Mouse (Mus musculus) small intestine, adult 2 months (tissue): ENCODE data around the gene Ptprm. TPM values are rescaled to one million over a fixed set of nuclear protein-coding genes. Genes with fewer than 3 reads are reported as not detected.

ENCODE experiments used
- H3K27ac ChIP-seq: fragments of 200-500 bp; 2 replicates; pipeline ENCODE4 v1.5.1; 2012; ENCODE audit warnings: low read depth, low read length, control low read depth, inconsistent platforms; ENCODE audit not compliant: insufficient read depth
- H3K27me3 ChIP-seq: fragments of 200-500 bp; 2 replicates; pipeline ENCODE4 v1.6.1; 2012; ENCODE audit warnings: mild to moderate bottlenecking, moderate library complexity, low read length, inconsistent platforms; ENCODE audit not compliant: control insufficient read depth, insufficient read depth
- H3K36me3 ChIP-seq: fragments of 200-500 bp; 2 replicates; pipeline ENCODE4 v1.6.1; 2012; ENCODE audit warnings: mild to moderate bottlenecking, low read length, control low read depth, inconsistent platforms; ENCODE audit not compliant: control insufficient read depth, insufficient read depth
- H3K4me1 ChIP-seq: fragments of 200-500 bp; 2 replicates; pipeline ENCODE4 v1.6.1; 2012; ENCODE audit warnings: low read length, inconsistent platforms, mixed read lengths; ENCODE audit not compliant: control insufficient read depth, insufficient read depth, insufficient read length
- H3K4me3 ChIP-seq: fragments of 200-500 bp; 2 replicates; pipeline ENCODE4 v1.5.1; 2012; ENCODE audit warnings: low read depth, mild to moderate bottlenecking, control low read depth, inconsistent platforms, low read length, moderate library complexity
- CTCF ChIP-seq: fragments of 200-500 bp; IDR thresholded peaks from 2 replicates; pipeline ENCODE4 v1.5.1; 2012; ENCODE audit warnings: low read depth, mild to moderate bottlenecking, control low read depth, inconsistent platforms, low read length, moderate library complexity, mixed read lengths; ENCODE audit not compliant: insufficient replicate concordance, insufficient read length; ENCODE audit errors: extremely low read depth
- POLR2A ChIP-seq: fragments of 200-500 bp; IDR thresholded peaks from 2 replicates; pipeline ENCODE4 v1.6.1; 2012; ENCODE audit warnings: low read depth, mild to moderate bottlenecking, control low read depth, inconsistent platforms, low read length, moderate library complexity
- WGBS: fragments of 180-500 bp; shearing (Covaris S2); methylation state at CpG from one replicate; pipeline ENCODE4 v1.1.7; 2018; 5-methylcytosine and 5-hydroxymethylcytosine counted together
- polyA plus RNA-seq: library from polyadenylated mRNA; depleted of rRNA; stranded (reverse); fragments of >200 nt; gene quantifications from 2 replicates; pipeline ENCODE4 v1.2.3, GENCODE M21; 2012

Ptprm gene
- polyA plus RNA-seq, 1 experiment, result 3.8 TPM

DNA sequence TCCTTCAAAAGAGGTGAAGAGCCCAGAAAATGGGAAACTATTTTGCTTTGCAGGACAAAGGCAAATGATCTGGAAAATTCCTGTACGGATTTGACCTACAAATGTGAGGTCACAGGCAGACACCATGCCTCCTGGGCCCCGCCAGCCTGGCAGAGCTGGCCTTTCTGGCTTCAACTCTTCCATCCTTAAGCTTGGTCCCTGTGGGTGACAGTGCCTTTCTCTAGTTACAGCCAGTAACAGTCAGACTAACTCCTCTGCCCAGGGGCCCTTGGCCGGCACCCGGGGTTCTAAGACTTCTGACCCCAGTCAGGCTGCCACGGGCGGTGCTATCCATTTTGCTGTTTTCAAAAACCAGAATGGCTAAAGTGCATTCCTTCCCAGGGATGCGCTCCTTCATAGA lies 217.4 kb downstream of the Ptprm start:
- Histone ChIP-seq H3K27ac (no peak overlapping the region), H3K27me3 (no peaks in the 10 kb centered on the region), H3K4me1 (no peaks in the 10 kb centered on the region), H3K36me3 (no peaks in the 10 kb centered on the region), H3K4me3 (no peak overlapping the region)
- no peak for TF ChIP-seq POLR2A
- TF ChIP-seq CTCF, result no peak
- WGBS, result 87% methylated on average over 7 of the region's 7 CpGs

DNA sequence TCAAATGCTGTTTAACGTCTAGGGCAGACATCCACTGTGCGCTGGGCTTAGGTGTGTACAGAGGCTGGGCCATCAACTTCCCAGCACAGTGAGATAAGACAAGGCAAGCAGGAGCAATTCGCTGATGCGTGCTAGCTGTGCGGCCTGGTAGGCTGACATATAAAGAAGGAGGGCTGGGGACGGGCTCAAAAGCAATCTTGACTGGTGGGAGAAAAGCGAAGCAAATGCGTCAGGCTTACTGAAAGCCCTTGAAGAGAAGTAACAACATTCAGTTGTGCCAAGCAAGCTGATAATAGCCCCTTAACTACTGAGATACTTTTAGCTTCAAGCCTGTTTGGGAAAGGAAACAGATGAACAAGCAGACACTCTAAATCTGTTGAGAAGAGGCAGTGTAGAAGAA lies 217.8 kb downstream of the Ptprm start:
- TF ChIP-seq CTCF, result no peak
- no peak for TF ChIP-seq POLR2A
- Histone ChIP-seq H3K36me3 (no peaks in the 10 kb centered on the region), H3K4me1 (no peaks in the 10 kb centered on the region), H3K27ac (no peak overlapping the region), H3K4me3 (no peak overlapping the region), H3K27me3 (no peaks in the 10 kb centered on the region)
- WGBS, result 49% methylated on average over 8 of the region's 8 CpGs

DNA sequence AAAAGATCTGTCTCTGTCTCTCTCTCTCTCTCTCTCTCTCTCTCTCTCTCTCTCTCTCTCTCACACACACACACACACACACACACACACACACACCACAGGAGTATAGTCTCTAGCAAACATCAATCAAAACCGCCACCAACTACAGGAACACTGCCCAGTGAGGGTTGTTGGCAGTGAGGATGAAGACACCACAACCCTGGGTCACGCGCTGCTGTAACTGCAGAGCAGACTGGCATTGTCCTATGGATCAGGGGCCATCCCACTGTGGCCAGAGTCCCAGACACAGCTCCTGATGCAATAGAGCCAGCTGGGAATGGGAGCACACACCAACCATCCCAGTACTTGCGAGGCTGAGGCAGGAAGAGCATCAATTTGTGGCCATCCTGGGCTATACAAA lies 220.0 kb downstream of the Ptprm start:
- H3K4me1 ChIP-seq, result no peaks in the 10 kb centered on the region
- H3K36me3 ChIP-seq, result no peaks in the 10 kb centered on the region
- WGBS, result 91% methylated on average over 4 of the region's 4 CpGs
- H3K4me3 ChIP-seq, result no peak overlapping the region
- H3K27ac ChIP-seq, result no peak overlapping the region
- no peaks in the 10 kb centered on the region for H3K27me3 ChIP-seq
- no peak for TF ChIP-seq POLR2A
- no peak for TF ChIP-seq CTCF

DNA sequence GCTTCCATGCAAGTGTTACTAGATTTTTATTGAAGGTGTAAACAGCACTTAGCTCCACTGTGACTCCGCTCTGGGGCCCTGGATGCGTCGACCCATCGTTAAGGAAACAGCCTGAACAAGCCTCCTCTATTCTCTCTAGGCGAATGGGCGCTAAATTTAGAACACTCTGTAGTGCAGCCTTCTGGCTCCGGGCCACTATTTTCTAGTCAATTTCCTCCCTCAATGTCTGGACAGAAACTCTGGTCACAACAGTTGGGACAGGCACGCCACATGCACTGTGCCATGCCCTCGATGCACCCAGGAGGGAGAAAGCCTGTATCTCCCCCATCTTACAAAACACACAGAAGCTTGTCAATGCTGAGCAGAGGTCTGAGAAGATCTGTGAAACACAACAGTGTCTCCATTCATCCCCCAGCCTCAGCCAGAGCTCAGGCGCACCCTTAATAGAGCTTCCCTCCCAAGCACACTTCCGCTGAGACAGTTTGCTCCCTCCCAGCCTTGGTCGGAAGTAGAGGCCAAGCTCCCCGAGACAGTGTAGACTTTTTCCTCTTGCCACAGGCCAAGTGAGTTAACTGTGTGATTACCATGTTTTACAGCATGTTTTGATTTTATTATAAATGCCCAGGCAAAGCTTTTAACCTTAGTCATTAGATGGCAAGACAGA lies 220.7 kb downstream of the Ptprm start:
- no peak for TF ChIP-seq POLR2A
- TF ChIP-seq CTCF, result no peak
- Histone ChIP-seq H3K36me3 (no peaks in the 10 kb centered on the region), H3K4me1 (no peaks in the 10 kb centered on the region), H3K27me3 (no peaks in the 10 kb centered on the region), H3K27ac (no peak overlapping the region), H3K4me3 (no peak overlapping the region)
- WGBS, result 40% methylated on average over 13 of the region's 13 CpGs

DNA sequence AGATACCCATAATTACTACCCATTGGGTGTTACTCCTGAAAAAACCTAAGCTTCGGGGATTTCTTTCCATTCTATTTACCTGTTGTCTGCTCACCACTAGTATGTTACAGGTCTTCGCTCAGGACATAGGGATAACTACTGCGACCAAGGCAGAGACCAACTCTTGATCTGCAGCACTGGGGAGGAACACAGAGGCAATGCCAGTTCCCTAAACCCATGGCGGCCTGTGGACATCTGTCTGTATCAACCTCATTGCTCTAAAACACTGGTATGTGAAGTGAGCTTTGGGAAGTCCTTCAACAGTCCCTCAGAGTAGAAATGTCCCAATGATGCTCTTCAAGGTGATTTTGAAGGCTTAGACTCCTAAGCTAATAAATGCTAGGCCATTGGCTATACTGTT lies 221.2 kb downstream of the Ptprm start:
- H3K27me3 ChIP-seq, result no peaks in the 10 kb centered on the region
- 95% methylated on average over 4 of the region's 4 CpGs for WGBS
- no peak for TF ChIP-seq CTCF
- TF ChIP-seq POLR2A, result no peak
- no peaks in the 10 kb centered on the region for H3K4me1 ChIP-seq
- H3K4me3 ChIP-seq, result no peak overlapping the region
- H3K27ac ChIP-seq, result no peak overlapping the region
- no peaks in the 10 kb centered on the region for H3K36me3 ChIP-seq

DNA sequence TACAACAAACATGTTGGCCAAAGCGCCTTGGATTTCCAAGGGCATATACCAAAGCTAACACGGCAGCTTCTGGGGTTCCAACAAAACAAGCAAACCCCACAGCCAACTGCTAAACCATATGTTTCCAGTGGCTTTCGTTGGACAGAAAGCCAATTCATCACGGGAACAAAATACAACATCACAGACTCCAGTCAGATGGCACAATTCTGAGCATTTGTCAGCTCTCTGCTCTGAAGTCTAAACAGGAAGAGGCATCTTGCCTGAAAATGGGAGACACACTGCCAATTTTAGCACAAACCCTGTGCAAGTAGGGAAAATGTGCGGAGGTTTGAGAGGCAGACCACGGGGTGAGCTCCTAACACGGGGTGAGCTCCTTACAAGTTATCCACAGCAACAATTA lies 226.7 kb downstream of the Ptprm start:
- Histone ChIP-seq H3K27me3 (no peaks in the 10 kb centered on the region), H3K36me3 (no peaks in the 10 kb centered on the region), H3K4me1 (no peaks in the 10 kb centered on the region; the same call in 1 of the 2 replicates), H3K4me3 (no peak overlapping the region), H3K27ac (no peak overlapping the region)
- 72% methylated on average over 7 of the region's 7 CpGs for WGBS
- no peak for TF ChIP-seq POLR2A

DNA sequence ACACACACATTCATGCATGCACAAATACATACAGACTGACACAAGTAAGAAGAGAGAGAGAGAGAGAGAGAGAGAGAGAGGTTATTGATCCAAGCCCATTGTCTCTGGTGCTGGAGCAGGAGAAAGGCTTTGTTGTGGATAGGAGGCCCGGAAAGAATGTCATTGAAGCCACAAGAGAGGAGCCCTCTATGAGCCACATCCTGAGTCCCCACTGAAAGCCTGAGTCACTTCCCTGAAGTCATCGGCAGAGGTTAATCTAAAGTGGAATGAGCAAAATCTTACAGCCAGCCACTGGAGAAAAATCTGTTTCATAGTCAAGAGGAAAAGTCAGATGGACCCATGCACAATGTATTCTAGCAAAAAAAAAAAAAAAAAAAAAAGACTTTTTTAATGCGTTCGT lies 228.7 kb downstream of the Ptprm start:
- no peaks in the 10 kb centered on the region for H3K27me3 ChIP-seq
- WGBS, result 75% methylated on average over 4 of the region's 4 CpGs
- TF ChIP-seq CTCF (no peak), POLR2A (no peak)
- H3K27ac ChIP-seq, result no peak overlapping the region
- H3K4me1 ChIP-seq, result no peaks in the 10 kb centered on the region; the same call in 1 of the 2 replicates
- no peak overlapping the region for H3K4me3 ChIP-seq
- no peaks in the 10 kb centered on the region for H3K36me3 ChIP-seq
